Mouse (Mus musculus): ENCODE results near the gene Cpt1c.
"Not testable (repeated sequence)": the region's sequence is repeated elsewhere in the genome, so short reads cannot be mapped to it uniquely, and the experiment has no call there.

Cpt1c gene

GRCm38 (mm10) chr7:44974383-44975116, at the start of gene Cpt1c:
Gene Cpt1c (minus strand): TSS chr7:44974851.
- peak; percentile 93 for DNase-seq

DNA sequence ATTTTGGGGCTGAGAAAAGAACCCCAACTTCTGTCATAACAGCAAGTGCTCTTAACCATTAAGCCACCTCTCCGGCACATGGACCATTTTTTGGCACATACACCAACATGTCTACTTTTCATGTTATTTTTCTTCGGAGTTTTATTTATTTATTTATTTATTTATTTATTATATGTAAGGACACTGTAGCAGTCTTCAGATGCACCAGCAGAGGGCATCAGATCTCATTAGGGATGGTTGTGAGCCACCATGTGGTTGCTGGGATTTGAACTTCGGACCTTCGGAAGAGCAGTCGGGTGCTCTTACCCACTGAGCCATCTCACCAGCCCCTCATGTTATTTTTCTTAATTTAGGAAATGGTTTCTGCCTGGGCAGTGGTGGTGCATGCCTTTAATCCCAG, 49.1 kb upstream of the Cpt1c start:
- not testable (repeated sequence) for DNase-seq

DNA sequence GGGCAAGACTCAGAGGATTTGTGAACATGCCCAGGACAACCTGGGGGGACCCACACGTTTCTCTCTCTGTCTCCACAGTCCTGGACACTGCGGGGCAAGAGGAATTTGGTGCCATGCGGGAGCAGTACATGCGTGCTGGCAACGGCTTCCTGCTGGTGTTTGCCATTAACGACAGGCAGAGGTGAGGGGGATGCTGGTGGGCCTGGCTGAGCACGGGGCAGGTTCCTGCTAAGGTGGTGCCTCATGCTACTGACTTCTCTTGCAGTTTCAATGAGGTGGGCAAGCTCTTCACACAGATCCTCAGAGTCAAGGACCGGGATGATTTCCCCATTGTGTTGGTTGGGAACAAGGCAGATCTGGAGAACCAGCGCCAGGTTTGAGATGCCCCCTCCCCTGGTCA, 45.6 kb upstream of the Cpt1c start:
- DNase-seq: no peak

DNA sequence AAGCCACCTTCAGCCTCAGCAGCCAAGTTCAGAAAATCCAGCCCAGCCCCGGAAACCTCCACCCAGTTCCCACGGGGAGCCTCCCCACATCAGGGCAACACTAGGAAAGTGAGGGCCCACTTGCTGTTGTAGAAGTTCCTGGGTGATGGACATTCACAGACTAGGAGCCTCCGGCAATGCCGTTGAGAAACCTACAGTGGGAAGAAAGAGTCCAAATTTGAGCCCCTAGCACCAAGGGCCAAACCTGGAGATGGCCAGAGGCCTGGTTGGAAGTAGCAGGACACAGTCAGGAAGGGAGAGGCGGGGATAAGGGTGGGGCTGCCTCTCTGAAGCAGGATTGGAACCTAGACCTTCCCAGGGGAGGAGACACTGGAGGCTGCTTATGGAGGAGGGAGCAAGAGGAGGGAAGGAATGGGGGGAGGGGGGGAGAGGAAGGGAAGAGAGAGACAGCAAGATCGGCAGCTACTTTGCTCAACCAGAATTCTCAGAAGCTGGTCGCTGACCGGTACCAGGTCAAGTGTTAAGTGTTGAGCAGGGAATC, 44.5 kb upstream of the Cpt1c start:
- peak; percentile 66 for DNase-seq

DNA sequence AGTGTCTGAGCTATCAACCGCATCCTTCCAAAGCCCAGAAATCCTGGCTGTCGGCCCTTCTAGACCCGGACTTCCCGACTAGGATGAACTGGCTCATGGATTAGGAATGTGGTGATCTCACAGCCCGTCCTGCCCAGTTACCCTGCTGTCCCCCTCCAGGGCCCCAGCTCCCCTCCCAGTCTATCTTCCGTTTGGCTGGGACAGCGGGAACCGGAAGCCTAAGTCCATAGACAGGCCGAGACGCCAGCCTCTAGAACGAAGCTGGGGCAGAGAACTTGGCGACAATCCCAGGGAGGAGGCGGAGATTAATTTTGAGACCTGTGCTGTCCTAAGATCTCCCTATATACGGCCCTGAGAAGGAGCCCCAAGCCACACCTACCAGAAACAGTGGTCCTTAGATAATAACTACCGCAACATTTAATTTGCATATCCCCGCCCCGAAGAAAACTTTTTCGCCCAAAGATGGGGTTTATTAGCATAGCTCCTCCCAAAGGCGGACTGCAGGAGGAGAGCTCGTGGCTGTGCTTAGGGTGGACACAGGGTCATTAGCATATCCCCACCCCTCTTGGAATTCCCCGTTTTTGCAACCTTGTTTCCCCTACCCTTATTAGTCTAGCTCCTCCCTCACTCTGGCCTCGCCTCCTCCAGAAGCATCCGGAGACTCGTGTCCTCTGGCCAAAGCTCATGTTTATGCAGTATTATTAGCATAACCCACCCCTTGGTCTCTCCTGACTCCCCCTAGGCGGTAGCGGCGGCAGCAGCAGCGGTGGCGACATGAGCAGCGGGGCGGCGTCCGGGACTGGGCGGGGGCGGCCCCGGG, 42.8 kb upstream of the Cpt1c start, which contains the start of gene Rras:
Gene Rras, plus strand, starts transcription at position 720 of the 820 bp plus-strand sequence.
- DNase-seq: peak; percentile 93

- no peak for DNase-seq
These were observed 42.1 kb upstream of the Cpt1c start for GRCm38 (mm10) chr7:45016761-45017160.

GRCm38 (mm10) chr7:45015957-45016612, 41.4 kb upstream of the Cpt1c start, which contains the start of gene Scaf1:
Gene Scaf1 (minus strand): TSS chr7:45016363.
- peak; percentile 100 for DNase-seq

DNA sequence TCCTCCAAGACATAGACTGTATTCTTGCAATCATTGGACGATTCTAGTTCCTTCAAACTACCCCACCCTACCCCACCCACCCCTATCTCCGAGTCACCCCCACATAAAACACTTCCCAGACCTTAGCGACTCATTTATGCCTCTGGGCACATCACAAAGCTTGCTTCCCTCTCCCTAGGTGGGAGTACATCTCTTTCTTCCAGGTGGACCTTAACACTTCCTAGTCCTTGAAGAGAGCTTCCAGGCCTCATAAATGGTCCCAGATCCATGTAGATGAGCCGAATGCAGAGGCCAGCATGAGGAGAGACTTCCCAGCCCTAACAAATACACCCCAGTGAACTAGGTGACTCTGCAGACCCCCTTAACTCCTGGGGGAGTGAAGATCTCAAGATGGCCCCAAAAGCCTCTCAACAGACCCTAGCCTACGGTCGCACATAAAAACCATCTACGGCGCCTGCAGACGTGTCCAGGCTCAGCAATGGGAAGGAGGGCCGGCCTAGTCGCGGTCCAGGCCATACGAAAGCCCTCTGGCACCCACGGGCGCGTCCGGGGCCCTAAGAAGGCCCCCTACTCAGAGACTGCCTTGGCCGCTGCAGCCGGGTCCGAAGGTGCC, 40.8 kb upstream of the Cpt1c start:
- DNase-seq: no peak

DNA sequence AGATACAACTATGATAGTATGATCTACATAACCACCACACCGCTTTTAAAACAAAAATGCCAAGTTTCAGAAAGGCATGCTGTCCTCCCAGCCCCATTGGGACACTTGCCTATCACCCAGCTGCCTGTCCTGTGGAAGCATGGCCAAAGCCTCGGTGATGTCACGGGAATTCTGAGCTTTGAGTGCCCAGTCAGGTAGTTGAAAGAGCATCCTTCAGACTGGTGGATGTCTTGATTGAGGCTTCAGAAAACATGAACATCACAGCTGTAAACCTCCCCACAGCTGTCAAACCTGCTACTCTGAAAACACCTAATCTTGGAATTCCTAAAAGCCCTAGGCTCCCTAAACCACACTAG, 39.4 kb upstream of the Cpt1c start:
- DNase-seq: peak; percentile 54

GRCm38 (mm10) chr7:45013366-45014095, 38.9 kb upstream of the Cpt1c start:
- peak; percentile 59 for DNase-seq

DNA sequence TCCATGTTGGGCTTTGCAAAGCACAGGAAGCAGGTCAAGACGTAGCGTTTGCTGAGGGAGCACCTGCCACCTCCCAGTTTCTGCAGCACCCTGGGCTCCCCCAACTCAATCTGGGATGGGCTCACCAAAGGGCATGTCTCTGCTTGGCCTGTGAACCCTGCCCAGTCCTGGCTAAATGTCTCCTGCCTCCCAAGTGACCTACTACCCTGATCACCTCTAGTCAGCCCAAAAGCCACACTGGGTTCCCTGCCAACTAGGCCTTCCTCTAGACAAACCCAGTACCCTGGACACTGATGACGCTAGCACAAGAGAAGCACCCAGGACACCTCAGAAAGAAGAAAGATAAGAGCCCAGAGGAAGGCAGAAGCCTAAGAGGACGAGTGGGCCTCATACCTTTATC, 38.2 kb upstream of the Cpt1c start:
- no peak for DNase-seq

DNA sequence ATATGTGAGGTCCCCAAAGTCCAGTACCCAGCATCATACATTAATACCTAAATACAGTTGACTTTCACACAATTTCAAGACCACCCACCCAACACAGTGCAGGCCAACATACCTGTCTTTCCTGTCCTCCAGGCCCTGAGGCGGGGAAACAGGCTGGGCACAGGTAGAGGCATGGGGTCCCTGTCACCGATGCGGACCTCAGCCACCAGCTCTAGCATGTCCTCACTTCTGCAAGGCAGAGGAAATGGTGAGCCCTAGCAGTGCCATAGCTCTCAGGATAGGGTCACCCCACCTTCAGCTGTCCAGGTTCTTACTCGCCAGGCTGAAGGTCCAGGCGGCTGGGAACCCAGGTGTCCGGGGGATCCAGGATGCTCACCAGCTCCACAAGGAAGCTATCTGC, 37.4 kb upstream of the Cpt1c start:
- DNase-seq: peak; percentile 36

GRCm38 (mm10) chr7:45008411-45008810, 33.8 kb upstream of the Cpt1c start:
- DNase-seq: peak; percentile 27

DNA sequence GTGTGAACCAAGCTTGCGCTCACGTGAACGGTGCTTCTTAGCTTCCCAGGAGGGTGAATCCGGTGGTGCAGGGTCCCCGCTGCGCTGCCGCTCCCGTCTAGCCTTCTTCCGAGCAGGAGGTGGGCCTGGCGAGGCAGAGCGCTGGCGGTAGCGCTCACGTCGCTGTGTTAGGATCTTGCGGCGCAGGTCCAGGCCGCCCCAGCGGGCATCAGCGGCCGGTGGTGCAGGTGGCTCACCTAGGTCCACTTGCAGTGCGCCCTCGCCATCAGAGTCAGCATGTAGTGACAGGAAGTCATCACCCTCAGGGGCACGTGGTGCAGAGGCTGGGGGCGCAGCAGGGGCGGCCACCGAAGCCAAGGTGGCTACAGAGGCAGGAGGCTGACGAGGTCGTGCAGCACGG, 33.2 kb upstream of the Cpt1c start:
- peak; percentile 34 for DNase-seq

- DNase-seq: peak; percentile 42
These were observed 32.5 kb upstream of the Cpt1c start for GRCm38 (mm10) chr7:45007141-45007540.

- peak; percentile 31 for DNase-seq
These were observed 31.9 kb upstream of the Cpt1c start for GRCm38 (mm10) chr7:45006503-45006902.

- DNase-seq: peak; percentile 38
These were observed 30.8 kb upstream of the Cpt1c start for GRCm38 (mm10) chr7:45005321-45005992.

DNA sequence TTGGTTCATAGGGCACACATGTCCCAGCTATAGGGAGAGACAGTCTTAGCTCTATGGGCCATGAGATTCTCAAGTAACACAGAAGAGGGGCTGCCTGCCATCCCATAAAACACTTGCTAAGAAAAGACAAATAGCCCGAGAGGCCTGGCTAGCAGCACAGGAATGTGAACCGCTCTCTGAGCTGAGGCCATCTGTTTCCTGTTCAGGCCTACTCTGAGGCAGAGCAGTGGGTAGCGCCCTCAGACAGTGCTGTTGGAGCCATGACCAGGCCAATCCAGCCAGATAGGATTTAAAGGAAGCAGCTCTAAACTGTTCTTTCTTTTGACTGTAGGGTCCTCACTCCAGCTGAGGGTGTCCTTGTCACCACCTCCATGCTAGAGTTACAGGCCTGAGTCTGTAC, 29.9 kb upstream of the Cpt1c start:
- no peak for DNase-seq

- DNase-seq: peak; percentile 46
These were observed 27.8 kb upstream of the Cpt1c start for GRCm38 (mm10) chr7:45002440-45002839.

DNA sequence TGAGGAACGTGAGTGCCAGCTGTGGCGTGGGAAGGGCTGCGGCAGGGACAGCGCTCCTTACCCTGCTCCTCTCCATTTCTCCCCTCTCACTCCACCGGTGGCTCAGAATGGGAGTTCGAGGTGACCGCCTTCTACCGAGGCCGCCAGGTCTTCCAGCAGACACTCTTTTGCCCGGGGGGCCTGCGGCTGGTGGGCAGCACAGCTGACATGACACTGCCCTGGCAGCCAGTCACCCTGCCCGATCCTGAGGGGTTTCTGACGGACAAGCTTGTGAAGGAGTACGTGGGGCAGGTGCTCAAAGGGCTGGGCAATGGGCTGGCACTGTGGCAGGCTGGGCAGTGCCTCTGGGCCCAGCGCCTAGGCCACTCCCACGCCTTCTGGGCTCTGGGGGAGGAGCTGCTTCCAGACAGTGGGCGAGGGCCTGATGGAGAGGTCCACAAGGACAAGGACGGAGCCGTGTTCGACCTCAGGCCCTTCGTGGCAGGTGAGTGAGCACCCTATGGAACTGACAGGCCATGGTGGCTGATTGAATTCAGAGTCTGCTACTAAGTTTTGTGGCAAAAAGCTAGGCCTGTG, 26.0 kb upstream of the Cpt1c start:
- DNase-seq: no peak

DNA sequence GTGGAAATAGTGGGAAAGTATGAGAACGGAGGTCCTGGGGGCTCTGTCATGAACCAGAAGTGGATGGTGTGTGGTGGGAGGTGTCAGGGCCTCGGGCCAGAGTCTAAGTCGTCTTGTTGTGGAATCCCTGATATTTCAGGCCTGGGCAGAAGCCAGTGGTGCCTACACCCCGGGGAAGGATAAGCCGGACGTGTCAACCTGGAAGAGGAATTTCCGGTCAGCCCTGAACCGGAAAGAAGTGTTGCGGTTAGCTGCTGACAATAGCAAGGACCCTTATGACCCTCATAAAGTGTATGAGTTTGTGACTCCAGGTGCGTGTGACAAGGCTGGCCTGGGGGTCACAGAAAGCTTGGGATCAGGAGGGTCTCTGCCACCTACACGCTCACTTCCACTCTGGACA, 25.1 kb upstream of the Cpt1c start:
- DNase-seq: no peak
